Mouse (Mus musculus): ENCODE results near the gene Pex11b.
"Not testable (repeated sequence)": the region's sequence is repeated elsewhere in the genome, so short reads cannot be mapped to it uniquely, and the experiment has no call there.

Gene Pex11b

DNA sequence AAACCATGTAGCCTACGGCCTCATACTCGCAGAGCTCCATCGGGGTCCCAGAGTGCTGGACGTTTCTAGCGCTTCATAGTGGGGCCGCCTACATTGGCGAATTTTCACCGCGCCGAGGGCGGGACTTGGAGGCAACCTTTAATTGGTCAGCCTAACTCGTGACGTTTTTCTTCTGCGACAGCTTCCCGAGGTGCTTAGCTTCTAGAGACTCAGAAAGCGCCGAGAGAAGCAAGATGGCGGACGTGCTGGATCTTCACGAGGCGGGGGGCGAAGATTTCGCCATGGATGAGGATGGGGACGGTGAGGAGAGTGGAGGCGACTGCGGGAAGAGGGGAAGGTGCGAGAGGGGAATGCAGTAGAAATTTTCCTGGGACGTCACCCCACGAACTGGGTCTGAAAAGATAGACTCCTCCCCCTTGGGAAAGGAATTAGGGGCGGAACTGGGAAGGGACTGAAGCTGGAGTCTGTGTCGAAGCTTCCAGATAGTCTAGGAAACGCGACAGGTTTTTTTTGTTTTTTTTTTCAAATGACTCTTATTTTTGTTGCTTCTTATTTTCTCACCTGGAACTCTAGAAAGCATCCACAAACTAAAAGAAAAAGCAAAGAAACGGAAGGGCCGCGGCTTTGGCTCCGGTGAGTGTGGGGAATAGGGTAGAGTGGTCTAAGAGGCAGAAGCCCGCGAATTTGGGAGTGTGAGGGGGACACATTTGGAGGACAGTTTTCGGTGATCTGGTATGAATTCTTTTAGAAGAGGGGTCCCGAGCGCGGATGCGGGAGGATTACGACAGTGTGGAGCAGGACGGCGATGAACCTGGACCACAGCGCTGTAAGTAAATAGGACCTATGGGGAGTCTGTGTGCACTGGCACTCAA is 5.2 kb upstream of the Pex11b start, which contains the start of gene Rbm8a:
Gene Rbm8a (plus strand): TSS at position 205 of the 872 bp plus-strand sequence.
- peak; percentile 100 for DNase-seq

DNA sequence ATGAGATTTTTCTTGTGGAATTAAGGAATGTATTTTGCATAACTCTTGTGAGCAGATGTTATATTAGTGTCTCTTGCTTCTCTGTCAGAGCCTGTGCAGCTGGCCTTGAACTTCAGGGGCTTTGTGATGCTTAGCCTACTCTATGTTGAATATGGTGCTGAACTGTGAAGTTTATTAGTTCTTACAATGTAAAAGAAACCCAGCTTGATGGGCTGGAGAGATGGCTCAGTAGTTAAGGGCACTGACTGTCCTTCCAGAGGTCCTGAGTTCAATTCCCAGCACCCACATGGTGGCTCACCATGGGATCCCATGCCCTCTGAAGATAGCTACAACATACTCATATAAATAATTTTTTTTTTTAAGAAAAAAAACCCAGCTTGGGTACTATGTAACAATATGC is 3.1 kb upstream of the Pex11b start:
- DNase-seq, result no peak

DNA sequence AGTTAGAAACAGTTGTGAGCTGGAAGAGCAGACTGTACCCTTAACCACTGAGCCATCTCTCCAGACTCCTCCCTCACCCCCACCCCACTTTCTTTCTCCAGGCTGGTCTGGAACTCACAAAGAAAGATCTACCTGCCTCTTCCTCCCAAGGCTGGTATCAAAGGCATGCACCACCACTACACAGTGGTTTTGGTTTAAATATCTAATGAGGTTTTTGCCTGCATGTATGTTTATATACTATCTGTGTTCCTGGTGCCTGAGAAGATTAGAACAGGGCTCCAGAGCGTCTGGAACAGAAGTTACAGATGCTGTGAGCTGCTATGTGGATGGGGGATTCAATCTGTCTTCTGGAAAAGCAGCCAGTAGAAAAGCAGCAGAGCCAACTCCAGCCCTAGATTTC is 1.2 kb upstream of the Pex11b start:
- no peak for DNase-seq

DNA sequence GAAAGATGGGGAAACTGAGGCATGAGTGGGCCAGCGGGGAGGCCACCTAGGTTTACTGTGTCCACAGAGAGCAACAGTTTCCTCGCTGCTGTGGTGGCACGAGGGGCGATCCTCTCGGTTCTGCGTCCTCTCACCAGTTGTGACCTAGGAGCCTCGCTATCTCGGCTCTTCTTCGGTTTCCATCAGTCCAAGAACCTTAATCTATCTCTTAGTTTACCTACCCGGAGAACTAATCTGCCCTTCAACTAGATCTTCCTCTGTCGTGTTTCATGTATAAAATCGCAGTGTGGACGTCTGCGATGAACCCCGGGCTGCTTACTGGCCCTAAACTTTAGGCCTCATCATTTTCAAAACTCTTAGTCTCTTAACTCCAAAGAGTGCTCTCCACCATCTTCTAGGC is 730 bp downstream of the Pex11b start:
- DNase-seq, result no peak

DNA sequence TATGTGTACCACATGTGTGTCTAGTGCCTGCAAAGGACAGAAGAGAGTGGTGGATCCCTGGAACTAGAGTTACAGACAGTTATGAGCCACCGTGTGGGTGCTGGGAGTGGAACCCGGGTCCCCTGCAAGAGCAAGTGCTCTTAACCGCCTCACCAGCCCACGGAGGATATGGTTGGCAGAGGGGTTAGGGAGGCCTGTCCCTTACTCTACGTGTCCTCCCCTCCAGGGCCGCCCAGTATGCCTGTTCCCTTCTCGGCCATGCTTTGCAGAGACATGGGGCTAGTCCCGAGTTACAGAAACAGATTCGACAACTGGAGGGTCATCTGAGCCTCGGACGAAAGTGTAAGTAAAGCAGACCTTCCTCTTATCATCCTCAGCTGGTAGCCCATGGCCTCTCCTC is 1.3 kb downstream of the Pex11b start:
- no peak for DNase-seq

DNA sequence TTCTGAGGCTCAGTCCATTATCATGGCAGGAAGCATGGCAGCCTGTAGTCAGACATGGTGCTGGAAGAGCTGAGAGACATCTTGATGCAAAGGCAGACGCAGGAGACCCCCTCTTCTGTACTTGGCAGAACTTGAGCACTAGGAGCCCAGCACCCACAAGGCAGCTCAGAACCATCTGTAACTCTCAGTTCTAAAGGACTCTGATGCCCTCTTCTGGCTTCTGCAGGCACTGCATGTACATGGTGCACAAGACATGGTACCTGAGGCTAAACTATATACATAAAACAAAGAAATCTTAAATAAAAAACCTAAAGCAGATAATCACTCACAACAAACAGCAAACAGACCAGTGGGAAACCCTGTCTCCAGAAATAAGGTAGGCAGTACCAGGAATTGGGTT is 4.0 kb downstream of the Pex11b start:
- peak; percentile 62 for DNase-seq

DNA sequence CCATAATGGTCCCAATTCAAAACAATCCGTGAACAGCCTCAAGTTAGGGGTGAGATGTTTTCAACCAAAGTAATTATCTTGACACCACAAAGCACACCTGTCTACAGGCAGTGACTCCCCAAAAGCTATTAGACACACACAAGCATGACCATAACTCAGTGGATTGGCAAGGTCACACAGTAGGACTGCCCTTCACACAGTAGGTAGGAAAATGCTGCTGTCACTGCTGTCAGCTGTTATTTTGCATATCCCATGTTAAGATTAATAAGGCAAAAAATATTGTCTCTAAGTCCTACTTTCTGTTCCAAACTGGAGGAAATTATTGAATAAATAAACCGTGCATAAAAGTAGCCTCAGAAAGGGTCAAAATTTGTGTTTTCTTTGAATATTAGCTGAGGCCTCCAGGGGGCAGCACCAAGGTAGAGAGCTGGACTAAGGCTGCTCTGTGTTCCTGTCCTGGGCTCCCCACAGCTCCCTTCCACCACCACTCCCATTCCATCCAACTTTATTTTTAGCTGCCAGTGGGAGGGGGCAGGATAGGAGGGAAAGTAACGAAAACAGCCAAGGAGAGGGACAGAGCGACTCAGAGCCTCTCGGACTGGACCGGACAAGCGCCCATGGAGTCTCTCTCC is 10.0 kb downstream of the Pex11b start, which contains the start of gene Itga10:
Gene Itga10 (plus strand): TSS at position 567 of the 632 bp plus-strand sequence.
- peak; percentile 66 for DNase-seq

DNA sequence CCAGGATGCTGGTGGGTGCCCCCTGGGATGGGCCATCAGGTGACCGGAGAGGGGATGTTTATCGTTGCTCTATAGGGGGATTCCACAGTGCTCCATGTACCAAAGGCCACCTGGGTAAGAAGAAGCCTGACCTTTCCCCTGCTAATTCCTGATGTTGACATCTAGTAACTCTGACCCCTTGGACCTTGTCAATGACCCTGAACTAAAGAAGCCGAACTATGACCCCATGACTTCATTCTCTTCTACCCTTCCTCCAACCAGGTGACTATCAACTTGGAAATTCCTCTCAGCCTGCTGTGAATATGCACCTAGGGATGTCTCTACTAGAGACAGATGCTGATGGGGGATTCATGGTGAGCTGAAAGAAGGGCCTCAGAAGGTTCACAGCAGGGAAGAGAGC is 12.2 kb downstream of the Pex11b start:
- no peak for DNase-seq

DNA sequence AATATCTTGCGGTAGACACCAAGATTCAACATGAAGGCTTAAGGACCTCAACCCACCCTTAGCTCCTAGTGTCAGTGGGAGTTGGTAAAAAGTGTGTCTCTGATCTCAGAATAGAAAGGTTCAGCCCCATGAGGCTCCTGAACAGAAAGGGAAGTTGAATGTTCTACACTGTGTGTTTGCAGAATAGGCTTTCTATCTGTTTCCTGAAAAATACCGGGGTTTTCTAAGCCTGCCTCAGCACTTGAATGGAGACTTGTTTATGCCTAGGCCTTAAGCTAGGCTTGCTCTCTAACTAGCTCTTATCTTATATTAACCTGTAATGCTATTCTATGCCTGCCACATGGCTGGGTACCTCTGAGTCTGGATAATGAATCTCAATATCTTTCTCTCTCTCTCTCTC is 25.7 kb downstream of the Pex11b start:
- DNase-seq, result no peak

DNA sequence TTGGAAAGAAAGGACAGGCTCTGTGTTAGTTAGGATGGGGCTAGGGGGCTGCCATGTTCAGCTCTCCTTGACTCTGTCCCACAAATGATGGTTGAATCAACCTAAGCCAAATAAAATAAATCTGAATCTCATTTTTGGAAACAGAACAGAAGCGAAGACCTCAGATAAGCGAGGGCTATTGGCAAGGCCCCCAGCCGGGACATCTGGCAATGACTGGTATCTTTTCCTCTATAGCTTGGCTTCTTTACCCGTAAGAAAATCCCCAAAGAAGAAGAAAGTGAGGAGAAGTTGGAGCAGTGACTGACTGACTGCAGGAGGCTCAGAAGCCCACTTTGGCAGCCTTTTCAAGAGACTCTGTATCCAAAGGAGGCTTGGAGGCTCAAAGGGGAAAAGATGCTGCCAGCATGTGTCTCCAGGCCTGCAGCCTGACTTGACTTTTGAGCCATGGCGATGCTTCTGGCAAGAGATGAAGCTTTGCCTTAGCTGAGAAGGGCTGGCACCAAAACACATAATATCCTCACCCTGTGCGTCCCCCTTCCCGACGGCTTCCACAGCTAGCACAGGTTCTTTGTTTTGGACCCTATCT is 27.6 kb downstream of the Pex11b start:
- no peak for DNase-seq

DNA sequence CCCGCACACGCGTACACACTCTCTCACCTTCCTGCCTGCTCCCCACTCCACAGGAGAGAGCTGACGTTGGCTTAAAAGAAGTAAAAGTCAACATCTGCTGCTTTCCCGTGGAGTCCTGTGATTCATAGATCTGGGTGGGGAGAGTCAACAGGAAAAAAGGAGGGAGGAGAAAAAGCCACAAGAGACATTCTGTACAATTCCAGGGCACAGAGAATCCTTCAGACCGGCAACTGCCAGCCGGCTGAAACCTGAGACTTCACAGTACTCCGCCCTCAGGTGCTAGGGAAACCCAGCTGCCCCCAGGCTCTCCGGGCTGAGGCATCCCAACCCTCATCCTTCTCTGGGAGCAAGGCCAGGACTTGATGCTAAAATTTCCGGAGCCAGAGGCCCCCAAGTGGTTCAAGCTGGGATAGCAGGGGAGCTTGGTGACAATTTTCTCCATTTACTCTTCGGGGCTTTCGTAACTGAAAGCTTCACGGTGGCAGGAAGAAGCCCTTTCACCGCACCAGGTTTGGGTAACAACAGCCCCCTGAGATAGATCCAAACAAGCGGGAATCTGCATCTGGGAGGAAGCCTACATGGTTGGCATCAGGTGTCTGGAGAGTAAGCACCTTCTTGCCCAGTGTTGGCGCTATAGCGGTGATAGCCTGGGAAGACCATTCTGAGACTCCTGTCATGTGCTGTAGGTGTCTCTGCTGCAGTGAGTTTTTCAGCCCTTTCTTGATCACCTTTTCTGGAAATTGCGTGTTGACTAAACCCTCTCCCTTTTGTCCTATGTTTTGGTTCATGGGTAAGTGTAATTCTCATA is 28.5 kb downstream of the Pex11b start:
- DNase-seq, result peak; percentile 89

DNA sequence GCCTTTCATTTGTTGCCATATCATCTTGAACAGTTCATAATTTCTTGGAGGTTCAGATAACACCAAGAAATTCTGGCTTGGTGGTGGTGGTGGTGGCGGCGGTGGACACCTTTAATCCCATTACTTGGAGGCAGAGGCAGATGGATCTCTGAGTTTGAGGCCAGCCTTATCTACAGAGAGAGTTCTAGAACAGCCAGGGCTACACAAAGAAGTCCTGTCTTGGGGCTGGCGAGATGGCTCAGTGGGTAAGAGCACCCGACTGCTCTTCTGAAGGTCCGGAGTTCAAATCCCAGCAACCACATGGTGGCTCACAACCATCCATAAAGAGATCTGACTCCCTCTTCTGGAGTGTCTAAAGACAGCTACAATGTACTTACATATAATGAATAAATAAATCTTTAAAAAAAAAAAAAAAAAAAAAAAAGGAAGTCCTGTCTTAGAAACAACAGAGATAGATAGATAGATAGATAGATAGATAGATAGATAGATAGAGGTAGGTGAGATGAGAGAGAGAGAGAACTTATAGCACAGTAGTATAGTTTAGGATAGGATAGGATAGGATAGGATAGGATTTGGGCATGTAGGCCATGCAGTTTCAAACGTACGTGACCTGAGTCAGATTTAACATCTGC is 30.7 kb downstream of the Pex11b start:
- not testable (repeated sequence) for DNase-seq

DNA sequence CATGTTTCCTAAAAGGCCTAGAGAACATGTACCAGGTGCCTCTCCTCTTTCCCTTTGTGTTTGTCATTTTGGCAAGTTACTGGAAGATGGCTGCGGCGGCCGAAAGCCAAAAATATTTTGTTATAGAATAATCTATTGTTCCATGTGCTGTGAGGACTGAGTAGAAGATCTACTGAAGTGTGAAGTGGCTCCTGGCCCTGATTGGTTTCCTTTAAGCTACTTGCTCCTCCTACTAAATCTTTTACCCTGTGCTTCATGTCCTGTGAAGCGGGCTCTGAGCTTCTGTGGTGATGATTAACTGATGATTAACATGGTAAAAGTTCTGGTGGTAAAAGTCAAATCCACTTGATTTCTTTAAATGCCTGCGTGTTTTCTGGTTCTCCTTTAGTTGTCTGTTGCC is 31.7 kb downstream of the Pex11b start:
- DNase-seq, result no peak

DNA sequence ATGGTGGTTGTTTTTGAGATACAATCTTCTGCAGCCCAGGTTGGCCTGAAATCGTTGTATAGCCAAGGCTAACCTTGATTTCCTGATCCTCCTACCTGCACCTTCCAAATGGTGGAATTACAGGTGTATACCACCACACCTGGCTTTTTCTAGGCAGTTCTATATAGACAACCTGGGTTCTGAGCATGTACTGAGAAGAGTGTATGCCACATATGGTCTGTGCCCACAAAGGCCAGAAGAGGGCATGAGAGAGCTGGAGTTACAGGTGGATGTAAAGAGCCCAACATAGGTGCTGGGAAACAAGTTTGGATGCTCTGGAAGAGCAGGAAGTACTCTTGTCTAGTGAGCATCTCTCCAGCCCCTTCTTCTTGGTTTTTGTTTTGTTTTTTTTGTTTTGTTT is 32.1 kb downstream of the Pex11b start:
- no peak for DNase-seq

DNA sequence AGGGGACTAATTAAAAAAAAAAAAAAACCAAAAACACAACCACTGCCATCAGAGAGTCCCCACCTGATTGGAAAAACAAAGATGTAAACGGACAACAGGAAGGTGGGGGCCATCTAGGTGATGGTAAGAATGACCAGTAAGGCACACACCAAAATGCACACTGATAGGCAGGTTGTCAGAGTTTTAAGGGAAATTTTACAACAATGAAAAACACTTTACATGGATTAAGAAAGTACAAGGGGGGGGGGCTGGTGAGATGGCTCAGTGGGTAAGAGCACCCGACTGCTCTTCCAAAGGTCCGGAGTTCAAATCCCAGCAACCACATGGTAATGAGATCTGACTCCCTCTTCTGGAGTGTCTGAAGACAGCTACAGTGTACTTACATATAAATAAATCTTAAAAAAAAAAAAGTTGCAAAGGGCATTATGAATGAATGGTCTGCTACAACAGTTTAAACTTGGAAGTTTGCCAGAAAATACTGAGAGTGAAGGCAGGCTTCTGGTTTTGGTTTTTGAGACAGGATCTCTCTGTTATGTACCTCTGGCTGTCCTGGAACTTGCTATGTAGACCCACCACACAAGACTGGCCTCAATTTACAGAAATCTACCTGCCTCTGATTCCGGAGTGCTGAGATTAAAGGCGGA is 33.4 kb downstream of the Pex11b start:
- no peak for DNase-seq

DNA sequence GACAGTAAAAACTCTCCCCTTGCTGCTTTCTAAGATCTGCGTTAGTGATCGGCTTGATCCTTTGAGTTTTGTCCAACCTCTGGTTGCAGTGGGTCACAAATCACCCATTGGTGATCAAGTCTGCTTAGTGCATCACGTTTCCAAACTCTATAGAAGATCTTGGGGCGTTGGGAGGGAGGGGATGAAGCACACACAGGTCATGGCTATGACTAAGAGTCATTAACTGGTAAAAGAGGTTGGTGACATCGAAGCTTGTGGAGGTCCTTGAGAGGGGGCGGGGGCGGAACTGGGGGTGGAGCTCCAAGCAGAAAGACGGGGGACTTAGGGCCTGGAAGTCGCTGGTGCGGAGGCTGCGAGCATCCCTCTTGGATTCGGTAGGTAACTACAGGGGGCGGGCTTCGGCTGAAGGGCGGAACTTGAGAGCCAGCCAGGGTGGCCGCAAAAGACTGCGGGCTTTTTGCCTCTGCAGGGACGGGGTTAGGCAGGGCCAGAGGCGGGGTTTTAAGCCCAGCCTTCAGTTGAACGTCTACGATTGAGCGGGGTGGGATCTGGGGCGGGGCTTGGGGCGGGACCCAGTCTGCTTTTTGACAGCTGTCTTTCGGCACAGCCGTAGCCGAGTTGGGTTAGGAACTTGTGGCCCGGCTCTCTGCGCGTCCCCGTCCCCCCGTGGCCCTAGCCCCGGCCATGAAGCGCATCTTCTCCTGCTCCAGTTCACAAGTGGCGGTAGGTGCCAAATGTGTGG is 34.7 kb downstream of the Pex11b start, which contains the start of gene Ankrd35:
Gene Ankrd35 (plus strand): TSS at position 405 of the 742 bp plus-strand sequence.
- DNase-seq, result peak; percentile 92

DNA sequence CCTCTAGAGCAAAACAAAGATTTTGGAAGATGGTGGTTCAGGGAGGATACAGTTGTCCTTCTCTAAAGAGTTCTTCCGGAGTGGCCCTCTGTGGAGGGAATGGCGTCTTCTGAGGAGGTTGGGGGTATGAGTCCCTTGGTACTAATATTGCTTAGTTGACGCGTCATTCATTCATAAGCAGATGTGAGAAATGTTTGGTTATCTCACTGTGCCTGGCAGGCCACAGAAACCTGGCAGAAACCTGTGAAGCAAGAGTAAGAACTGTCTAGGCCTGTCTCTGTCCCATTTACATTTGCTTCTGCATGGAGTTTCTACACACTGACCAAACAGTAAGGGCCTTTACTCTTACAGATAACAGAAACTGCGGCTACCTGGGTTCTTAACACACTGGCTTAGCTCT is 36.3 kb downstream of the Pex11b start:
- DNase-seq, result no peak

DNA sequence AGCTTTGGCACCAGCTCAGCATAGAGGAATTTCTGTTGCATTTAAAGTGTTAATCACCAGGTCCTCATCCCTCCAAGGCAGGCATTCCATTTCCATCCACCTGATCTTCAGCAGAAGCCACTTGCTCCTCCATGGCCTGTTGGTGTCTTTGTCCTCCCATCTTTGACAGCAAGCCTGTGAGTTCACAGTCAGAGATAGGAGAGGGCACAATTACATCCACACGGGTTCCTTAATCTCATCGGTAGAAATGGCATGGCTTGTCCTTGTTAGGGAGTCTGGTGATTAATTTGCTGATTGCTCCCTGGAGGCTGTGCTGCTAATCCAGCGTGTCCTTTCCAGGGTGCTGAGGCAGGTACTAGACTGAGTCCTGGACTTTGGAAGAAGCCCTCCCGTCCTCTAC is 38.3 kb downstream of the Pex11b start:
- DNase-seq, result no peak

DNA sequence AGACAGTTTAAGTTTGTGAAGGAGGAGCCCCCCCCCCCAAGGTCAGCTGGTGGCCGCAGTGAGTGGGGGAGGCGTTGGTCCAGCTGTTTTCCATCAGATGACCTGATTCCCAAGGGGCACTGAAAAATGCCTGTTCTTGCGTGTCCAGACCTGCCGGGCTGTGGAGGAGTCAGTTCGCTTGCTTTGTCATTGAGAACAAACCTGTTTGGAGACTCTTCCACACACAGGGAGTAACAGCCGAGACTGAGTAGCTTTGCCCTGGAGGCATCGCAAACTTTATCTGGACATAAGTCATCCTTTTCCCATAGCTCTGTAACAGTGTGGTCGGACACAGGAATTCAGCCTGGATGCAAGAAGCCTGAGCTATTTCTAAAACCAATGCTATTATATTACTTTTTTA is 39.3 kb downstream of the Pex11b start:
- DNase-seq, result peak; percentile 73

DNA sequence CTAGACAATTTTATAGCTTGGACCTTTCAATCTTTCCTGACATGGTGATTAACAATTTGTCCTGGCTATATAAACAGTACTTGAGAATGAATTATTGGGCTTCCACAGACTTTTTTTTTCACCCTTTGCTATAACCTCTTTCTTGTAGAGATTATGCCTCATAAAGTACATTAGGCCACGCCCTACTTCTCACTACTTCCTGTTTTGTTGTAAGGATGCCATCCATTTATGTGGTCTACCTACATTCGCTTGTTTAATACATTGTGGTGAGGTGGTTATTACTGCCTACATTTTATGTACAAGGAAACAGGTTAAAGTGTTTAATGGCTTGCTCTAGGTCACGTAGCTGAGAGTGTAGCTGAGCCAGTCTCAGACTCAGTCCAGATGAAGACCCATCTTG is 40.0 kb downstream of the Pex11b start:
- no peak for DNase-seq

DNA sequence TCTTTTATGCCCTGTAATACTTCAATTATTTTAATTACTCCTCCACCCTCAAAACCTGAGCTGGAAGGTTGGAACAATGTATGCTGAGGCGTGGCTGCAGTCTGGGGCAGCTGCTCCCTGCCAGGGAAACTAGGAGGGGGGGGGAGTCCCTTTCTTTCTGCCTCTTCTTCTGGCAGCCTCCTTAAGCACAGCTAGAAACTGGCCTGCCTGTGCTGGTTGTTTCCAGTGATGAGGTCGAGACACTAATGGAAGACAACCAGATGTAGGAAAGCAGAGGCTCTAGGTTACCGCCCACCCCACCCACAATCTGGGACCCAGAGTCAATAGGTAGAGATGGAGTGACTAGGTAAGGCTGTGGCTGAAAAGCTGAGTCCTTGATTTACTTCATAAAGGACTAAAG is 40.5 kb downstream of the Pex11b start:
- no peak for DNase-seq

All from embryo, embryonic 11 days (tissue).